ENCODE assay signal across 11 mouse cellular contexts in the genomic region with DNA sequence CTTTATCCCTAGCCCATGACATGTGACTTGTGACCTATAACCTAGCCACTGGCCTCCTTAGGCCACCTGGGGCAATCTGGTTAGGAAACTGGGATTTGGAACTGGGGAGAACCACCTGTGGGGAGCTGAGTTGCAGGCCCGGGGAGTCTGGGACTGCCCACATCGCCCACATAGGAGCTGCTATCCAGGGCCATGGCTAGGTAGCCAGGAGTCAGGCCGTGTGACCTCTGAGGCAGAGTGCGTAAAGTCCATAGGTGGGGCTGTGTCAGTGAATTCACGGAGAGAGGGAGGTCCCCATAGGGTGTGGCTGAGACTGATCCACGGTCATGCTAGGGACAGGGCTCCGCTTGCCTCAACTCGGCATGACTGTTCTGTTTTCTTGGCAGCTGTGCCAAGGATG.
A peak's percentile ranks its signal among the peaks of the same experiment; 100 is the strongest.
DNase-seq lines count a peak whose midpoint lies in the region; ATAC-seq lines count a peak whose summit lies in the region.
"Had no signal": no experiment of that assay in that cellular context is flagged by ENCODE, and none has a peak within 500 bp of the region (broad histone marks: within the 10 kb centered on the region; RNA-seq: fewer than 3 reads in every experiment).

No protein-coding gene starts in this region.

- no peak overlapping the region for H3K4me3 ChIP-seq in hindbrain, embryonic 15.5 days
- H3K4me3 ChIP-seq in hindbrain, embryonic 12.5 days, result no peak overlapping the region
- H3K4me3 ChIP-seq in limb, embryonic 12.5 days (replicated peaks), result no peak overlapping the region
- no peak overlapping the region for H3K4me3 ChIP-seq in forebrain, embryonic 10.5 days
- H3K4me3 ChIP-seq: embryonic facial prominence, embryonic 15.5 days; kidney, embryonic 15.5 days had no signal

- DNase-seq in cerebellum, adult 11-12 months, result peak; percentile 14
- peak; percentile 58 for DNase-seq in 3134 (ENCODE audit: extremely low read depth, insufficient read length, low spot score)
- DNase-seq in forebrain, embryonic 10.5 days (ENCODE audit: extremely low spot score, low spot score), result no peak
- no peak for DNase-seq in thymus, postnatal 10 days (ENCODE audit: low spot score in 2 of 2)

- WGBS in hindbrain, embryonic 15.5 days, result 67% methylated on average over 8 of the region's 8 CpGs
- WGBS in hindbrain, embryonic 12.5 days, result 69% methylated on average over 8 of the region's 8 CpGs
- WGBS in limb, embryonic 12.5 days, result 71% methylated on average over 8 of the region's 8 CpGs
- 82% methylated on average over 8 of the region's 8 CpGs for WGBS in forebrain, embryonic 10.5 days

- H3K9me3 ChIP-seq in hindbrain, embryonic 15.5 days, result no peaks in the 10 kb centered on the region
- H3K9me3 ChIP-seq in hindbrain, embryonic 12.5 days (replicated peaks), result no peaks in the 10 kb centered on the region
- no peaks in the 10 kb centered on the region for H3K9me3 ChIP-seq in limb, embryonic 12.5 days
- no peaks in the 10 kb centered on the region for H3K9me3 ChIP-seq in forebrain, embryonic 10.5 days
- H3K9me3 ChIP-seq: embryonic facial prominence, embryonic 15.5 days; kidney, embryonic 15.5 days had no signal

- H3K27me3 ChIP-seq in hindbrain, embryonic 15.5 days, result no peaks in the 10 kb centered on the region
- no peaks in the 10 kb centered on the region for H3K27me3 ChIP-seq in hindbrain, embryonic 12.5 days
- H3K27me3 ChIP-seq in limb, embryonic 12.5 days, result no peaks in the 10 kb centered on the region
- no peaks in the 10 kb centered on the region for H3K27me3 ChIP-seq in forebrain, embryonic 10.5 days (ENCODE audit: poor library complexity, severe bottlenecking)
- H3K27me3 ChIP-seq: embryonic facial prominence, embryonic 15.5 days; kidney, embryonic 15.5 days had no signal

- H3K9ac ChIP-seq in hindbrain, embryonic 15.5 days, result no peak overlapping the region
- no peak overlapping the region for H3K9ac ChIP-seq in hindbrain, embryonic 12.5 days
- H3K9ac ChIP-seq in limb, embryonic 12.5 days (replicated peaks), result no peak overlapping the region
- H3K9ac ChIP-seq: embryonic facial prominence, embryonic 15.5 days; kidney, embryonic 15.5 days had no signal

- ATAC-seq in cerebellum, adult (ENCODE audit: insufficient number of reproducible peaks, low FRiP score, low TSS enrichment), result no peak
- 0 out of 2 replicates have a peak, but pooled peaks have one; percentile 44 for ATAC-seq in hindbrain, embryonic 15.5 days (ENCODE audit: low FRiP score, low read depth)
- no peak for ATAC-seq in hindbrain, embryonic 12.5 days (ENCODE audit: low FRiP score)
- no peak for ATAC-seq in limb, embryonic 12.5 days (ENCODE audit: insufficient number of reproducible peaks, insufficient read depth, low FRiP score, low TSS enrichment, low read depth)

- H3K27ac ChIP-seq in hindbrain, embryonic 15.5 days (replicated peaks), result no peak overlapping the region
- H3K27ac ChIP-seq in hindbrain, embryonic 12.5 days, result no peak overlapping the region
- 0 out of 2 replicates have a peak overlapping the region, but pooled peaks have one; percentile 20 for H3K27ac ChIP-seq in limb, embryonic 12.5 days
- H3K27ac ChIP-seq in forebrain, embryonic 10.5 days, result no peak overlapping the region

- no peak overlapping the region for H3K4me2 ChIP-seq in hindbrain, embryonic 15.5 days
- no peak overlapping the region for H3K4me2 ChIP-seq in hindbrain, embryonic 12.5 days (replicated peaks)
- no peak overlapping the region for H3K4me2 ChIP-seq in limb, embryonic 12.5 days
- H3K4me2 ChIP-seq: embryonic facial prominence, embryonic 15.5 days; kidney, embryonic 15.5 days had no signal

- peaks cover 25% of the 10 kb centered on the region for H3K4me1 ChIP-seq in hindbrain, embryonic 15.5 days (replicated peaks)
- H3K4me1 ChIP-seq in hindbrain, embryonic 12.5 days, result peaks cover 30% of the 10 kb centered on the region
- peaks cover 60% of the 10 kb centered on the region for H3K4me1 ChIP-seq in limb, embryonic 12.5 days (replicated peaks)
- H3K4me1 ChIP-seq in forebrain, embryonic 10.5 days, result peaks cover 49% of the 10 kb centered on the region

- H3K36me3 ChIP-seq in hindbrain, embryonic 15.5 days, result no peaks in the 10 kb centered on the region
- no peaks in the 10 kb centered on the region for H3K36me3 ChIP-seq in hindbrain, embryonic 12.5 days
- H3K36me3 ChIP-seq in limb, embryonic 12.5 days, result no peaks in the 10 kb centered on the region
- no peaks in the 10 kb centered on the region for H3K36me3 ChIP-seq in forebrain, embryonic 10.5 days (replicated peaks)
- H3K36me3 ChIP-seq: embryonic facial prominence, embryonic 15.5 days; G1E; kidney, embryonic 15.5 days had no signal

Comparison
In these comparisons a context has a peak if more than half of its experiments do, and no peak if none do; other contexts are left out.
1. DNase-seq: peak in cerebellum, adult 11-12 months (single experiment) and 3134 (single experiment); none in forebrain, embryonic 10.5 days (single experiment) and thymus, postnatal 10 days (0 of 2).